Mouse (Mus musculus): ENCODE data around the gene Xntrpc.
A peak's percentile ranks its signal among the peaks of the same experiment; 100 is the strongest.

Xntrpc gene

DNA sequence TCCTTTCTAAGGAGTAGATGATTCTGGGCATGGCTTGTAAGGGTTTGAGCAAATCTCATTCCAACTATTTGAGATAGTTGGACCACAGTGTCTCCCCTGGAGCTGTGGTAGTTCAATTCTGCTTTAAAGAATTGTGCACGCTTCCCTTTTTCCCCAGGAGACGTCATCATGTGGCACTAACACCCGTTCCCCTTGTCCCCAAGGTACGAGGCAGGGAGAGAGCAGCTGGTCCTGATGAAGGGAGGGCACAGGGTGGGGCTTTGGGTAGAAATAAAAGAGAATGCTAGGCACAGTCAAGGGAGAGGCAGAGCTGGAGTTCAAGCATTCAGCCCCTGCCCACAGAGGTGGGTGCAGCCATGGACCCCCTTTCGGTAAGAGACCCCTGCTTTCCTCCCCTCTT lies 17.3 kb downstream of the Xntrpc start, which contains the start of gene Trpc2:
Gene Trpc2 (plus strand): TSS at position 301 of the 400 bp plus-strand sequence.
- DNase-seq = no peak

DNA sequence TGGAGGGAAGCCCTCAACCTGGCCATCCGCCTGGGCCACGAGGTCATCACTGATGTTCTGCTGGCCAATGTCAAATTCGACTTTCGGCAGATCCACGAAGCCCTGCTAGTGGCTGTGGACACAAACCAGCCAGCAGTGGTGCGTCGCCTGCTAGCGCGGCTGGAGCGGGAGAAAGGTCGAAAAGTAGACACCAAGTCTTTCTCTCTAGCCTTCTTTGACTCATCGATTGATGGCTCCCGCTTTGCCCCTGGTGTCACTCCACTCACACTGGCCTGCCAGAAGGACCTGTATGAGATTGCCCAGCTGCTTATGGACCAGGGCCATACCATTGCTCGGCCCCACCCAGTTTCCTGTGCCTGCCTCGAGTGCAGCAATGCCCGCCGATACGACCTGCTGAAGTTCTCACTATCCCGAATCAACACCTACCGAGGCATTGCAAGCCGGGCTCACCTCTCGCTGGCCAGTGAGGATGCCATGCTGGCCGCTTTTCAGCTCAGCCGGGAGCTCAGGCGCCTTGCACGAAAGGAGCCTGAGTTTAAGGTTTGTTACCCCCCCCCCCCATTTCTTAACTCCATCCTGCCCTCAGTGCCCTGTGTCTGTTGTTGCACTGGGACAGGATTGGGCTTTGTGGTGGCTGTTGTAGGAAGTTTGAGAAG lies 18.7 kb downstream of the Xntrpc start:
- DNase-seq = no peak

DNA sequence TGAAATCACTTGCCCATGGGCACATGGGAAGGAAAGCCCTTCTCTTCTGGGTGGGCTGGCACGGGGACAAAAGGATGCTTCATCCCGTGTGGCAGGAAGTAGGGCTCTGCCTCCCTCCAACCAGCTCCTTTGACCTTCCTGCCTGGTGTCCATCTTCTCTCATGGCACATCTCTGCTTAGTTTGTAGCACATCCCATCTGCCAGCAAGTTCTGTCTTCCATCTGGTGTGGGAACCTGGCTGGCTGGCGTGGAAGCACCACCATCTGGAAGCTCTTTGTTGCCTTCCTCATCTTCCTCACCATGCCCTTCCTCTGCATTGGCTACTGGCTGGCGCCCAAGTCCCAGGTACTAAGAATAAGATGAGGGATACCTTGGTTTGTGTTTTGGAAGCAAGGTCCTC lies 21.8 kb downstream of the Xntrpc start:
- peak; percentile 58 for DNase-seq

DNA sequence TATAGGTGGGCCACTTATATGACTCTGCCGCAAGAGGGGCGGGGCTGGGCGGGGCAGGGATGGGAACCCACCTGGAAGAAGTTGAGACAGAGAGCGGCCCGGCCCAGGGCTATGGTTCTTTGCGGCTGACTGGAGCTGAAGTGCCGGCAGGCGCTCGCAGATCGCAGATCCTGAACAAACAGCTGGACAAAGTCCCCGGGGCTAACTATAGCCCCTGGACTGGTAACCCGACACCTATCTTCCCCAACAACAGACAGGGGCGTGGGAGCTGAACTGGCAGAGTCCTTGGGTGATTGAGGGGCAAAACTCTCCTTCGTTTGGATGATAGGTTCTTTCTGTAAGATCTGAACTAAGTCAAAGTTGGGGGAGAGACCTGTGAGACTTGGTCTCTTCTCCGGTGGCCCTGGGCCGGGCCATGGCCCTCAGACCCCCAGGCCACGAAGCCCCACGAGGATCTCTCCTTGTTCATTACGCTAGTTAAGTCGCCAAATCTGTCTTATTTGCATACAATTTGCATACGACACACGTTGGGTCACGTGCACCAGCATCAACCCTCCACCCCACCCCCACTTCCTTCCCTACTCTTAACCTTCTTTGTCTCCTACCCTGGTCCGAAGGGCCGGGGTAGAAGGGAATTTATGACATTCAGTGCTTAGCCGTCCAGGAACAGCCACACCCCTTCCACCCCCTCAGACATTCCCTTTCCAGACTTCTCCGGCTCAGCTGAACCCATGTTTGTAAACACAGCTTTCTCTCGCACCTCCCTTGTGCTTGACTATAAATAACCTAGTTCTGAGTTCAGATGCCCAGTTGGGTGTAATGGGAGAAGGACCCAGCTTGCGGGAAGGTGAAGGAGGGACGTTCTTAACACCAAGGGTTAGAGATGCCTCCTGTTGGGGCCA lies 34.5 kb downstream of the Xntrpc start:
- DNase-seq = no peak

DNA sequence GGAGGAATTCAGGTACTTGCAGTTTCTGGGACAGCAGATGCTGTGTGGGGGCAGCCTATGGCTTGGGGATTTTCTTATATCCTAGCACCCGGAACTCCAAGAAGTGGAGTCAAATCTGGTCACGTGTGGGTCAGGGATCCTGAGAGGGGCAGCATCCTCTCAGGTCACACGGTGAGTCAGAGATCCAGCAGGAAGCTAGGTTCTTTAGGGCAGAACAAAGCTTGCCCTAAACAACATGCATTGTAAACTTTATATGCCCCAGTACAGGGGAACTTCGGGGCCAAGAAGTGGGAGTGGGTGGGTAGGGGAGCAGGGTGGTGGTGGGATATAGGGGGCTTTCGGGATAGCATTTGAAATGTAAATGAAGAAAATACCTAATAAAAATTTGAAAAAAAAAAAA lies 35.4 kb downstream of the Xntrpc start:
- no peak for DNase-seq

DNA sequence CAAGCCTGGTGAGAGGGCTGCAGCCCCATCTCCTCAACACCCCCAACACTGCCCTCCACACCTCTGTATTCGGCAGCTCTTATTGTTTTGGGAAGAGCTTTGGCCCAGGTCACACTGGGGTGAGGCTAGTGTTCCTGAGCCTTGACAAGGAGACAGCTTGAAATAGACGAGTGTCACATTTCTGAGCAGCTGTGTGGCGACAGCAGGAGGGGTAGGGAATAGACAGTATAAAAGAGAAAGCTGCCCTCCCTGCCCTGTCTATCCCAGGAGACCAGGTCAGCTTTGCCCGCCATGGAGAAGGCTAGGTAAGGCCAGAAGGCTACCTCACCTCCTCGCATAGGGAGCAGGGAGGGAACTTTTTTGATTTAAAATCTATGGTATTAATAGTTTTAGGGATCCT lies 36.0 kb downstream of the Xntrpc start, which contains the start of gene Art1:
Gene Art1 (plus strand): TSS at position 257 of the 400 bp plus-strand sequence.
- no peak for DNase-seq

DNA sequence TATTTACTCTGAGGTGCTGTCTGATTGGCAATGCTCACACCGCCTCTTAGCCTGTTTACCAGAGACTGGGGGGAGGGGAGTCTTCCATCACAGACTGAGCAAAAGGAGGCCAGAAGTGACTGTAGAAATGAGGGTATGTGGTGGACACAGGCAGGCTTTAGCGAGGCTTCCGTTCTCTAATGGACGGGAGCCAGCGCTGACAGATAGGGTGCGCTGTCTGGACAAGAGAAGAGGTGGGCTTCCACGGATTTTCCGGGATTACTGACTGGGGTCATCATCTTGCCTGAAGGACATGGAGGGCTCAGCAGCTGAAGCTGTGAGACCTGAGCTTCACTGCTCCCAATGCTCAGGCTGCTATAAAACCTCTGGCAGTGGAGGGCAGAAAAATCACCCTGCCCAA lies 36.7 kb downstream of the Xntrpc start:
- no peak for DNase-seq

DNA sequence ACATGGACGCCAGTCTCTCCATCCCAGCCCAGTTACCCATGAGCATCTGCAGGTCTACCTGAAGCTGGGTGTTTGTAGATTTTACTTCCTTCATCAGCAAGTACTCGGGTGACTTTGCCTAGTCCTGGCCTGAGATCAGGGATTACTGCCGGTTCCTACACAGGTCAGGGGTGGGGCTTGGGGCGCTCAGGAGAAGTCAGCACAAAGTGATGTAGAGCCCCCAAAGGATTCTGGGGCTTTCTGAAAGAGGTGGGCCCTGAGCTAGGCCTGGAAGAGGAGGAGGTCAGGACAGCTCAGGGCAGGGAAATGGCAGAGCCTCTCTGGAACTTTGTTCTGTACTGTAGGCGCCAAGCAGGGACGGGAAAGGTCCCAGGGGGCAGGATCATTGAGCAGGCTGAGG lies 37.2 kb downstream of the Xntrpc start:
- no peak for DNase-seq

DNA sequence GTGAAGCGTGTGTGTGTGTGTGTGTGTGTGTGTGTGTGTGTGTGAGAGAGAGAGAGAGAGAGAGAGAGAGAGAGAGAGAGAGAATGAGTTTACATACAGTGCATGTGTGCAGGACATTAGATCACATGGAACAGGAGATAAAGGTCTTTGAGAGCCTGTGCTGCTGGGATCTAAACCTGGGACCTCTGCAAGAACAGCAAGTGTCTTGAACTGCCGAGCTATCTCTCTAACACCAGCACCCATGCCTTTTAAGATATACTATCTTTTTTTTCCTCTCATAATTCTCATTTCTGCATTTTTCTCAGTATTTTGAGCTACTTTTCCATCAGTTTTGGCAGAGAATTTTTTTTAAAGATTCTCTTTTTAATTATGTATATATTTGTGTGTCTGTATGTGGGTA lies 38.0 kb downstream of the Xntrpc start:
- DNase-seq = no peak

DNA sequence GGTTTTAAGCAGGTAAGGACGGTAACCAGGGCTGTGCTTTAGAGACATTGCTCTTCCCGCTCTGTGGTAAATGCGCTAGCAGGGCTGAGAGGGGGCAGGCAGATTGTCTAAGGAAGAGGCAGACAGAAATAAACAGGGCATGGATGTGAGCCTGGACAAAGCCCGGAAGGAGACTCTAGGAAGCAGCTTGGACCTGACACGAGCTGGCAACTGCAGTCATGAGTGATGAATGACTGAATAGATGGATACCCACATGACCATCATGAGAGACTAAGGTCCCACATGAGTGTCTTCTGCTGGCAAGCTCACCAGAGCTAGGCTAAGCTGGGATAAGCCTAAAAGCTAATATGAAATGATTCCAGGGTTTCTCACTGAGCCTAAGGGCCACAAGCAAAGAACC lies 38.6 kb downstream of the Xntrpc start:
- DNase-seq = peak; percentile 70

DNA sequence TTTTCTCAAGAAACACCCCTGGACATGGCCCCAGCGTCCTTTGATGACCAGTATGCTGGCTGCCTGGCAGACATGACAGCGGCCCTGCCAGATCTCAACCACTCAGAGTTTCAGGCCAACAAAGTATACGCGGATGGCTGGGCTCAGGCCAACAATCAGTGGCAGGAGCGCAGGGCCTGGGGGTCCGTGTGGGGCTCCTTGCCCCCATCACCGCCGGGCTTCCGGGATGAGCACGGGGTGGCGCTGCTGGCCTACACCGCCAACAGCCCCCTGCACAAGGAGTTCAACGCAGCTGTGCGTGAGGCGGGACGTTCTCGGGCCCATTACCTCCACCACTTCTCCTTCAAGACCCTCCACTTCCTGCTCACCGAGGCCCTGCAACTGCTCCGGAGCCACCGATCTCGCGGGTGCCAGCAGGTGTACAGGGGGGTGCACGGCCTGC lies 41.2 kb downstream of the Xntrpc start:
- no peak for DNase-seq

DNA sequence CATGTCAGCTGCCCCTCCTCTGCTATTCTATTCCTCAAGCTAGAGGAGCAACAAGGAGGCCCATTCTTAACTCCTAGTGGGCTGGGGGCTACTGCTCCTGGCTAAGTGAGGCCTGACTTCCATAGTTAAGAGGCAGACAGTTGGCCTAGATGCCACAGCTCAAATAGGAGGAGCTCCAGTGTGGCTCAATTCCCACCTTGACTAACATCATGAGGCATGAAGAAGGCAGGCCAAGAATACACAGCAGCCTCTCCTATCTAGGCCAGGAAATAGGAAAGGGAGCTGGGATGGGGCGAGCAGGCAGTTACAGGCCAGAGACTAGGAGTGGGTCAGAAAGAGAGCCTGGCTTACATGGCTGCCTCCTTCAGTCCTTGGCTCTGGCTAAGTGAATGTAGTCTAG lies 42.7 kb downstream of the Xntrpc start:
- DNase-seq = no peak

DNA sequence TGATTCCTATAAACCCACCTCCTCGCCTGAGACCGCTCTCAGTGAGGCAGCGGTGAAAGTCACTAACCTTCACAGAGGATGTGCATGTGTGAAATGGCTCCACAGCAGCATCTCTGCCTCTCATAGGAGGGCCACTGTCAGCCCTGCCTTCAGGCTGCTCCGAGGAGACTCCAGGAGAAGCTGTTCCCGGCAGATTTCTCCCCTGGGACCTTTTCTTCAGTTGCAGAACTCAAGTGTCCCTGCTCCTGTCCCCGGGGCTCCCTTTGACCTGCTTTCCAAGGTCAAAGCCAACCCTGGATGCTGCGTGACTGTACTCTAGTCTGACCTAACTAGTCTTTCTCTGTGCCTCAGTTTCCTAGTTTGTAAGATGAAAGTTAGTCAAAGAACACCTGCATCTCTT lies 43.7 kb downstream of the Xntrpc start, which contains the start of gene Art5:
Gene Art5 (minus strand): TSS at position 319 of the 400 bp plus-strand sequence.
- DNase-seq = no peak

DNA sequence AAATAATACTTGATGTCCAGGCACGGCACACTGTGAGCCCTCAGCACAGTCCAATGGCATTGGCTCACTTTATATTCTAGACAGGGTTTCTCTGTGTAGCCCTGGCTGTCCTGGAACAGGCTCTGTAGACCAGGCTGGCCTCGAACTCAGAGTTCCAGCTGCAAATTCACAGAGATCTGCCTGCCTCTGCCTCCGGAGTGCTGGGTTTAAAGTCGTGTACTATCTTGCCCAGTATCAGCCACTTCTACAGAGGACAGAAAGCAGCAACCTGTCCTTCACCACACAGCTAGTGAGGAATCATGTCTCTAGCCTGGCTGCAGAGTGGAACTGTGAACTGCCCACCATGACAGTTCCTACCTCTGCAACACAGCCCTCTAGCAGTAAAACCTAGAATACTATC lies 44.2 kb downstream of the Xntrpc start:
- no peak for DNase-seq

DNA sequence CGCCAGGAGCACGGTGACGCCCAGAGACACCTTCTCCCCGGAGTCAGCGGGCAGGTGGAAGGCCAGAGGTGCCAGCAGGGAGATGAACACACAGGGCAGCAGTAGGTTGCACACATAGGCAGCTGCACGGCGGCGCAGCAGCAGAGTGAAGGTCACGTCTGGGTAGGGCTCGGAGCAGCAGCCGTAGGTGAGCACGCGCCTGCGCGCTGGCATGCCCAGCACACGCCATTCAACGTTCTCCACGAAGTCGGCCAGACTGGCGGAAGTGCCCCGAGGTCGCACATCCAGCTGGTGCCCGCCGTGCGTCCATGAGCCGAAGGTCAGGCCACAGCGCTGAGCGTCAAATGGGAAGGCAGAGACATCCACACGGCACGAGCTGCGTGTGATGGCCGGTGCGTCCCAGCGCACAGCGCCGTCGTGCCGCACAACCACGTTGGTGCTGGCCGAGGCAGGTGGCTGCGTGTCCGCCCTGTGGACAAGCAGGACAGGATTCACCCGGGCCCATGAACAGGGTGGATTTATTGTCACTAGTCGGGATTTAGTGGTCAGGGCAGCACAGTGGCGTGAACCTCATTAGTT lies 47.7 kb downstream of the Xntrpc start:
- DNase-seq = no peak

DNA sequence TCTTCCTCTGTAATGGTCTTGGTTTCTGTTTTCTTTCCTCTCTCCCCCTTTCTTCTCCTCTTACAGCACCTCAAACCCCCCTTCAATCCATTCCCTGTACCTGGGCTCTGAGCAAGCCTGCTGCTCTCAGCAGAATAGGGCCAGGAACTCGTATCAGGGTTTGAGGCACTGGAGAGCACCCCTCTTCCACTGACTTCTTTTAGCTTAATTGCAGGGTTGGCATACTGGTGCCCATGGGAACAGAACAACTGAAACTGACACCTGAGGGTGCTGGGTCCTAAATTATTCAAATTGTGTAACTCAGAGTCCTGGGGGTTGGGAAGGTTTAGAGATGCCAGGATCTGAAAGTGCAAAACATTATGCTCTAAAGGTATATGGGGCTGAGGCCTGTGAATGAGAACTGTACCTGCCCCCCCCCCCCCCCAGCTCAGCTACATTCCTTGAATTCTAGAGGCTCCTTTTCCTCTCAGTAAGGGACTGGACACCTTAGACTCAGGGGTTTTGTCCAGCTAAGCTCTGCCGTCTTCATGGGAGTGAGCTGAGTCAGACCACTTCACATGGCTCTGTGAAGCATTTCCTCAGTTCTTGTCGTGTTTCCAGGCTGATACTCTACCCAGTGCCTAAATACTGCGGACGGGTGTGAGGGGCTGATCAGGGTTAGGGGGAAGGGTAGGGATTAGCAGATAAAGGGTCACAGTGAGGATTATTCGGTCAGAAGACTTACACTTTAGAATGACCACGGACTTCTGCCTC lies 51.2 kb downstream of the Xntrpc start, which contains the start of gene Chrna10:
Gene Chrna10 (minus strand): TSS at position 250 of the 753 bp plus-strand sequence.
- DNase-seq = no peak

DNA sequence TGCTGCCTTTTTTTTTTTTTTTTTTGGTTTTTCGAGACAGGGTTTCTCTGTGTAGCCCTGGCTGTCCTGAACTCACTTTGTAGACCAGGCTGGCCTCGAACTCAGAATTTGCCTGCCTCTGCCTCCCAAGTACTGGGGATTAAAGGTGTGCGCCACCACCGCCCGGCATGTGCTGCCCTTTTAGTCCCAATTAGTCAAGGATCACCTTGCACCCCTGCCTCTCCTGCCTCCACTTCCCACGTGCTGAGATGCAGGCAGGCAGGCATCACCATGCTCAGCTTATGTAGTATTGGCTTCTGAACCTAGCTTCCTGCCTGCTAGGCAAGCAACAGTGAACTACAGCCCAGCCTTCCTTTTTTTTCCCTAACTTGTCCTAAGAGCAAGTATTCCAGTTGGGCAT lies 51.9 kb downstream of the Xntrpc start:
- DNase-seq = no peak

DNA sequence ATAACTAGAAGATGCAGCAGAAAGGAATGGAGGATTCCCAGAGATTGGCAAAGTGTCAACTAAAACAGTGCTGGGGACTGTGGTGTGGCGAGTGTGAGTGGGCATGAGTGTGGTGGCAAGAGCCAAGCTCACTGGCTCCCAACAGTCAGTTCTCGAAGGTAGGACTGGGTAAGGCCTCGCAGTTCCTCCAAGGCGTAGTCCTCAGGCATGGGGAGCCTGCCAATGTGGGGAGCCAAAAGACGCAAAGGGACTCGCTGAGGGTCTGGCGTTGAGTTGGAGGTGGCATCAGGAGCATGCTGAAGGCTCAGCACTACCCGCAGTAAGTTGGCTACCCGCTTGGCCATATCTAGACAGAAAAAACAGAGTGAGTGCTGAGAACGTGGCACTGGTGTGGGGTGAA lies 54.8 kb downstream of the Xntrpc start:
- DNase-seq = no peak

DNA sequence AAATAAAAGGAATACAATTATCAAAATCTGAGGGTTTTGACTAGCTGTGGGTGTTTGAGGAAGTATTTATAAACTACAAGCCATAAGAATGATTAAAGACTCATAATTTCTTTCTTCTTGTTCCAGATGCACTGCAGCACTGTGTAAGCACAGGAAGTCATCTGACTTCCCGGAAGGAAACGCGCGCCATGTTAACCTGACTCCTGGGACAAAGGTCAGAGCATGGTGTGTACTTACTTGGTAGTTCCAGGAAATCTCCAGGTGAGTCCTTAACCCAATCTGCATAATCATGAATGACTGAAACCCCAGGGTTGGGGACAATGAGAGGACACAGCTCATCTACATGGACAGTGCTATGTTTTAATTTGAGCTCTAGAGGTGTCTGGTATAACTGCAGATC lies 66.9 kb downstream of the Xntrpc start:
- no peak for DNase-seq

DNA sequence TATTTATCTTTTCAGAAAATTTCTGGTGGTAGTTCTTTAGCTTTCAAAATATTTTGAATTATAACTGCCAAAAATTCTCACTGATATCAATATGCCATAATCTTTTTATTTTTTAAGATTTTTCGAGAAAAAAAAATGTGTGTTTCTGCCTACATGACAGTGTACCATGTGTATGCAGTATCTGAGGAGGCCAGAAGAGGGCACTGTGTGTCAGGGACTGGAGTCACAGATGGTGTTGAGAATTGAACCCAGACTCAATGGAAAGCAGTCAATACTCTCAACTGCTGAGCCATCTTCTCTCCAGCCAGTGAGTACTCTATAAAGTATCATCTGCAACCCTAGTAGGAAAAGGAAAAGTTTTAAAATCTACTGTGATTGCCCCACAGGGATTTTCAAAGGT lies 72.0 kb downstream of the Xntrpc start:
- DNase-seq = no peak

DNA sequence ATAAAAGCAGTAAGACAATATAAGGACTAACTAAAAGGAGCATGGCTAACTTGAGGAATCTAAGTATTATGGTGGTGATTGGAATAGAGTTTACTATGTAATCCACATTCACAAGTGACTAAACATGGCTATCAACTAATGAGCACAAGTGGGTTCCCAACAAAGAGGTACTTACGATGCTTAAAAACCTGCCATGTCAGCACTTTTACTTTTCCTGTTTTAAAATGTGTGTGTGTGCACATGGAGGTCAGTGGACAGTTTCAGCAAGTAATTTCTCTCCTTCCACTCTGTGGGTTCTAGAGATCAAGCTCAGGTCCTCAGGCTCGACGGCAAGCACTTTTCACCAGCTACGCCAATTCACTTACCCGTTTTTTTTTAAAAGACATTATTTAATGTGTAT lies 72.4 kb downstream of the Xntrpc start:
- DNase-seq = no peak

All from cerebellum, adult 9-11 months (tissue).